Comparison of ENCODE assay signal across 13 mouse cellular contexts in genomic region chr8:120701758-120702465, GRCm38 (mm10). TPM values are rescaled to one million over a fixed set of nuclear protein-coding genes. Genes with fewer than 3 reads are reported as not detected.
A peak's percentile ranks its signal among the peaks of the same experiment; 100 is the strongest.
DNase-seq lines count a peak whose midpoint lies in the region; TF ChIP-seq lines count a peak whose summit lies in the region.
"Had no signal": no experiment of that assay in that cellular context is flagged by ENCODE, and none has a peak within 500 bp of the region (broad histone marks: within the 10 kb centered on the region; RNA-seq: fewer than 3 reads in every experiment).

No protein-coding gene starts in this region.

- H3K4me3 ChIP-seq in cerebellum, adult 2 months (replicated peaks; ENCODE audit: insufficient read depth, low read depth, low read length), result no peak overlapping the region
- H3K4me3 ChIP-seq in embryonic facial prominence, embryonic 10.5 days, result no peak overlapping the region
- H3K4me3 ChIP-seq: heart, adult 2 months; kidney, embryonic 15.5 days; limb, embryonic 15.5 days had no signal

- H3K27me3 ChIP-seq in cerebellum, adult 2 months (ENCODE audit: control insufficient read depth, insufficient read depth, low read length), result no peaks in the 10 kb centered on the region
- H3K27me3 ChIP-seq in embryonic facial prominence, embryonic 10.5 days (replicated peaks; ENCODE audit: low read depth, poor library complexity, severe bottlenecking), result peaks cover 15% of the 10 kb centered on the region

- peak; percentile 32 to 45 for DNase-seq in cerebellum, adult 2 months
- DNase-seq in cerebellum, postnatal 4 days (ENCODE audit: low spot score in 2 of 2), result no peak
- DNase-seq in 416B (ENCODE audit: low read depth), result peak; percentile 90
- peak; percentile 94 for DNase-seq in induced T-regulatory cell, adult 2 months (ENCODE audit: low read depth)
- peak; percentile 59 for DNase-seq in spleen, adult 12 weeks (ENCODE audit: low spot score)
- no peak for DNase-seq in ovary, postnatal 36 days (ENCODE audit: low spot score)
- DNase-seq in embryonic facial prominence, embryonic 10.5 days (ENCODE audit: low spot score), result no peak
- no peak for DNase-seq in layer of hippocampus, postnatal 25 days (ENCODE audit: extremely low spot score in 1 of 2, low spot score in 1 of 2)
- DNase-seq: adrenal gland, postnatal 14 days had no signal

- H3K27ac ChIP-seq in cerebellum, adult 2 months (ENCODE audit: insufficient read depth, low read length), result no peak overlapping the region
- no peak overlapping the region for H3K27ac ChIP-seq in embryonic facial prominence, embryonic 10.5 days (replicated peaks)
- H3K27ac ChIP-seq: heart, adult 2 months; kidney, embryonic 15.5 days; limb, embryonic 15.5 days had no signal

- TF ChIP-seq POLR2A in cerebellum, adult 2 months (IDR thresholded peaks at IDR 0.05; ENCODE audit: borderline replicate concordance, insufficient read depth, low read length), result no peak

- H3K4me1 ChIP-seq in cerebellum, adult 2 months (ENCODE audit: control insufficient read depth, insufficient read depth, low read length), result no peaks in the 10 kb centered on the region; the same call in 1 of the 2 replicates
- H3K4me1 ChIP-seq in embryonic facial prominence, embryonic 10.5 days, result peaks cover 18% of the 10 kb centered on the region

- peaks cover 4% of the 10 kb centered on the region for H3K9me3 ChIP-seq in embryonic facial prominence, embryonic 10.5 days
- H3K9me3 ChIP-seq: kidney, embryonic 15.5 days; limb, embryonic 15.5 days had no signal

- H3K36me3 ChIP-seq in embryonic facial prominence, embryonic 10.5 days (replicated peaks), result no peaks in the 10 kb centered on the region
- H3K36me3 ChIP-seq: kidney, embryonic 15.5 days; limb, embryonic 15.5 days had no signal

- TF ChIP-seq CTCF in cerebellum, adult 2 months (IDR thresholded peaks at IDR 0.05; ENCODE audit: borderline replicate concordance, insufficient read depth, low read depth, low read length), result no peak

- 58% methylated on average over 19 of the region's 19 CpGs for WGBS in cerebellum, adult 2 months
- WGBS in embryonic facial prominence, embryonic 10.5 days, result 67% methylated on average over 19 of the region's 19 CpGs

RNA-seq across cellular contexts. Expression of gene Emc8, which starts 33.5 kb away (rescaled TPM):
- 65.3 and 67.5 TPM in 2 replicates for polyA plus RNA-seq in cerebellum, adult 2 months (2012; rRNA removed)
- 388 and 400 TPM in 2 replicates for polyA plus RNA-seq in embryonic facial prominence, embryonic 10.5 days (2016; fragmentation: Nextera tagmentation; extraction: Ambion mirVana)
- total RNA-seq in layer of hippocampus, postnatal 25 days (2021), result 10 to 100 TPM; 73.4 to 89.1 TPM

RNA-seq across cellular contexts. Expression of gene Cox4i1, which starts 33.9 kb away (rescaled TPM):
- 2,746 and 2,917 TPM in 2 replicates for polyA plus RNA-seq in cerebellum, adult 2 months (2012; rRNA removed)
- polyA plus RNA-seq in embryonic facial prominence, embryonic 10.5 days (2016; fragmentation: Nextera tagmentation; extraction: Ambion mirVana), result 874 and 883 TPM in 2 replicates
- total RNA-seq in layer of hippocampus, postnatal 25 days (2021), result 1,000 to 10,000 TPM; 1,090 to 1,232 TPM

RNA-seq across cellular contexts. Expression of gene Gm27021, which starts 34.0 kb away (rescaled TPM):
- polyA plus RNA-seq in cerebellum, adult 2 months (2012; rRNA removed), result 1.1 and 1.9 TPM in 2 replicates
- 3.7 and 4.2 TPM in 2 replicates for polyA plus RNA-seq in embryonic facial prominence, embryonic 10.5 days (2016; fragmentation: Nextera tagmentation; extraction: Ambion mirVana)
- total RNA-seq in layer of hippocampus, postnatal 25 days (2021), result not detected
- total RNA-seq: adrenal gland, postnatal 14 days; heart, adult 2 months had no signal
- polyA plus RNA-seq: heart, adult 2 months had no signal

RNA-seq across cellular contexts. Expression of gene Irf8, which starts 34.2 kb away (rescaled TPM):
- 1.8 and 2.0 TPM in 2 replicates for polyA plus RNA-seq in cerebellum, adult 2 months (2012; rRNA removed)
- 4.6 and 5.8 TPM in 2 replicates for polyA plus RNA-seq in embryonic facial prominence, embryonic 10.5 days (2016; fragmentation: Nextera tagmentation; extraction: Ambion mirVana)
- 1 to 10 TPM; 4.1 to 4.2 TPM for total RNA-seq in layer of hippocampus, postnatal 25 days (2021)
- polyA plus RNA-seq: C2C12 had no signal

RNA-seq across cellular contexts. Expression of gene 1190005I06Rik, which starts 54.5 kb away (rescaled TPM):
- 8.1 and 8.2 TPM in 2 replicates for polyA plus RNA-seq in cerebellum, adult 2 months (2012; rRNA removed)
- polyA plus RNA-seq in embryonic facial prominence, embryonic 10.5 days (2016; fragmentation: Nextera tagmentation; extraction: Ambion mirVana), result 2.9 and 3.8 TPM in 2 replicates
- 10 to 100 TPM; 15.2 to 15.9 TPM for total RNA-seq in layer of hippocampus, postnatal 25 days (2021)

Comparison
In these comparisons a context has a peak if more than half of its experiments do, and no peak if none do; other contexts are left out.
1. DNase-seq: peak in cerebellum, adult 2 months (2 of 2), 416B (single experiment), induced T-regulatory cell, adult 2 months (single experiment) and spleen, adult 12 weeks (single experiment); none in cerebellum, postnatal 4 days (0 of 2), ovary, postnatal 36 days (single experiment), embryonic facial prominence, embryonic 10.5 days (single experiment) and layer of hippocampus, postnatal 25 days (0 of 2).